Mouse (Mus musculus): ENCODE data around the gene Chd3. TPM values are rescaled to one million over a fixed set of nuclear protein-coding genes. Genes with fewer than 3 reads are reported as not detected.
A peak's percentile ranks its signal among the peaks of the same experiment; 100 is the strongest.

The Chd3 gene
- polyA plus RNA-seq, 1 experiment from 2014 or later, result 8.7 TPM

- no peaks in the 10 kb centered on the region for H3K9me3 ChIP-seq (ENCODE audit: low read length)
- ATAC-seq (no peak), DNase-seq (peak; percentile 63)
- no peak overlapping the region for H3K9ac ChIP-seq (replicated peaks)
- H3K36me3 ChIP-seq (replicated peaks; ENCODE audit: insufficient read depth, low read length), result no peaks in the 10 kb centered on the region
- H3K27me3 ChIP-seq (ENCODE audit: insufficient read depth, low read length), result no peaks in the 10 kb centered on the region
- 47% methylated on average over 10 of the region's 10 CpGs for WGBS (ENCODE audit: insufficient replicate concordance)
- H3K4me1 ChIP-seq (ENCODE audit: insufficient read depth), result peaks cover 4% of the 10 kb centered on the region; the same call in 1 of the 2 replicates
- TF ChIP-seq EP300 (IDR thresholded peaks at IDR 0.05; ENCODE audit: low read depth), result no peak
- TF ChIP-seq CTCF (IDR thresholded peaks at IDR 0.05; ENCODE audit: low read depth), result peak; percentile 79
- H3K27ac ChIP-seq (ENCODE audit: low read depth), result no peak overlapping the region
- no peak overlapping the region for H3K4me2 ChIP-seq (ENCODE audit: low read depth, low read length)
- H3K4me3 ChIP-seq (ENCODE audit: low read depth, low read length), result no peak overlapping the region
Observed at GRCm38 (mm10) chr11:69390400-69391034, 21.3 kb upstream of the Chd3 start.

GRCm38 (mm10) chr11:69389531-69390399 lies 20.6 kb upstream of the Chd3 start:
- Histone ChIP-seq H3K9ac (replicated peaks) (no peak overlapping the region), H3K9me3 (ENCODE audit: low read length) (no peaks in the 10 kb centered on the region), H3K4me2 (ENCODE audit: low read depth, low read length) (no peak overlapping the region), H3K4me3 (ENCODE audit: low read depth, low read length) (no peak overlapping the region), H3K4me1 (ENCODE audit: insufficient read depth) (peaks cover 4% of the 10 kb centered on the region; the same call in 1 of the 2 replicates), H3K27me3 (ENCODE audit: insufficient read depth, low read length) (no peaks in the 10 kb centered on the region), H3K36me3 (replicated peaks; ENCODE audit: insufficient read depth, low read length) (no peaks in the 10 kb centered on the region), H3K27ac (ENCODE audit: low read depth) (no peak overlapping the region)
- DNase-seq (peak; percentile 28), ATAC-seq (no peak)
- TF ChIP-seq CTCF (IDR thresholded peaks at IDR 0.05; ENCODE audit: low read depth) (no peak), EP300 (IDR thresholded peaks at IDR 0.05; ENCODE audit: low read depth) (no peak)
- WGBS (ENCODE audit: insufficient replicate concordance), result 65% methylated on average over 14 of the region's 14 CpGs

GRCm38 (mm10) chr11:69388680-69389079 lies 19.5 kb upstream of the Chd3 start:
- Histone ChIP-seq H3K4me2 (ENCODE audit: low read depth, low read length) (no peak overlapping the region), H3K9ac (replicated peaks) (no peak overlapping the region), H3K27me3 (ENCODE audit: insufficient read depth, low read length) (no peaks in the 10 kb centered on the region), H3K9me3 (ENCODE audit: low read length) (no peaks in the 10 kb centered on the region), H3K27ac (ENCODE audit: low read depth) (no peak overlapping the region), H3K4me3 (ENCODE audit: low read depth, low read length) (no peak overlapping the region), H3K4me1 (ENCODE audit: insufficient read depth) (no peaks in the 10 kb centered on the region), H3K36me3 (replicated peaks; ENCODE audit: insufficient read depth, low read length) (no peaks in the 10 kb centered on the region)
- no peak for ATAC-seq
- TF ChIP-seq EP300 (IDR thresholded peaks at IDR 0.05; ENCODE audit: low read depth) (no peak), CTCF (IDR thresholded peaks at IDR 0.05; ENCODE audit: low read depth) (no peak)
- 88% methylated on average over 4 of the region's 4 CpGs for WGBS (ENCODE audit: insufficient replicate concordance)
- no peak for DNase-seq

- H3K36me3 ChIP-seq (replicated peaks; ENCODE audit: insufficient read depth, low read length), result no peaks in the 10 kb centered on the region
- no peaks in the 10 kb centered on the region for H3K27me3 ChIP-seq (ENCODE audit: insufficient read depth, low read length)
- WGBS (ENCODE audit: insufficient replicate concordance), result 75% methylated on average over 7 of the region's 7 CpGs
- H3K9ac ChIP-seq (replicated peaks), result no peak overlapping the region
- no peak overlapping the region for H3K4me3 ChIP-seq (ENCODE audit: low read depth, low read length)
- H3K9me3 ChIP-seq (ENCODE audit: low read length), result no peaks in the 10 kb centered on the region
- H3K27ac ChIP-seq (ENCODE audit: low read depth), result no peak overlapping the region
- H3K4me2 ChIP-seq (ENCODE audit: low read depth, low read length), result no peak overlapping the region
- H3K4me1 ChIP-seq (ENCODE audit: insufficient read depth), result no peaks in the 10 kb centered on the region
- DNase-seq (no peak), ATAC-seq (no peak)
- TF ChIP-seq EP300 (IDR thresholded peaks at IDR 0.05; ENCODE audit: low read depth), result no peak
- TF ChIP-seq CTCF (IDR thresholded peaks at IDR 0.05; ENCODE audit: low read depth), result no peak
Observed at GRCm38 (mm10) chr11:69386758-69387157, 17.6 kb upstream of the Chd3 start.

GRCm38 (mm10) chr11:69384979-69385378 lies 15.8 kb upstream of the Chd3 start:
- Histone ChIP-seq H3K27me3 (ENCODE audit: insufficient read depth, low read length) (no peaks in the 10 kb centered on the region), H3K4me3 (ENCODE audit: low read depth, low read length) (no peak overlapping the region), H3K4me2 (ENCODE audit: low read depth, low read length) (no peak overlapping the region), H3K36me3 (replicated peaks; ENCODE audit: insufficient read depth, low read length) (no peaks in the 10 kb centered on the region), H3K9ac (replicated peaks) (no peak overlapping the region), H3K27ac (ENCODE audit: low read depth) (no peak overlapping the region), H3K9me3 (ENCODE audit: low read length) (no peaks in the 10 kb centered on the region), H3K4me1 (ENCODE audit: insufficient read depth) (peaks cover under 1% of the 10 kb centered on the region; the same call in 1 of the 2 replicates)
- no peak for ATAC-seq
- DNase-seq, result no peak
- no peak for TF ChIP-seq EP300 (IDR thresholded peaks at IDR 0.05; ENCODE audit: low read depth)
- WGBS (ENCODE audit: insufficient replicate concordance), result 69% methylated on average over 6 of the region's 6 CpGs

- Histone ChIP-seq H3K27me3 (ENCODE audit: insufficient read depth, low read length) (no peaks in the 10 kb centered on the region), H3K36me3 (replicated peaks; ENCODE audit: insufficient read depth, low read length) (no peaks in the 10 kb centered on the region), H3K4me3 (ENCODE audit: low read depth, low read length) (no peak overlapping the region), H3K9ac (replicated peaks) (no peak overlapping the region), H3K9me3 (ENCODE audit: low read length) (no peaks in the 10 kb centered on the region), H3K4me2 (ENCODE audit: low read depth, low read length) (no peak overlapping the region), H3K27ac (ENCODE audit: low read depth) (no peak overlapping the region), H3K4me1 (ENCODE audit: insufficient read depth) (peaks cover 8% of the 10 kb centered on the region)
- WGBS (ENCODE audit: insufficient replicate concordance), result 76% methylated on average over 10 of the region's 10 CpGs
- no peak for TF ChIP-seq EP300 (IDR thresholded peaks at IDR 0.05; ENCODE audit: low read depth)
- no peak for TF ChIP-seq CTCF (IDR thresholded peaks at IDR 0.05; ENCODE audit: low read depth)
- ATAC-seq (no peak), DNase-seq (no peak)
Observed at GRCm38 (mm10) chr11:69382478-69383105, 13.4 kb upstream of the Chd3 start.
